Mouse (Mus musculus): ENCODE measurements around the gene Spop.

DNA sequence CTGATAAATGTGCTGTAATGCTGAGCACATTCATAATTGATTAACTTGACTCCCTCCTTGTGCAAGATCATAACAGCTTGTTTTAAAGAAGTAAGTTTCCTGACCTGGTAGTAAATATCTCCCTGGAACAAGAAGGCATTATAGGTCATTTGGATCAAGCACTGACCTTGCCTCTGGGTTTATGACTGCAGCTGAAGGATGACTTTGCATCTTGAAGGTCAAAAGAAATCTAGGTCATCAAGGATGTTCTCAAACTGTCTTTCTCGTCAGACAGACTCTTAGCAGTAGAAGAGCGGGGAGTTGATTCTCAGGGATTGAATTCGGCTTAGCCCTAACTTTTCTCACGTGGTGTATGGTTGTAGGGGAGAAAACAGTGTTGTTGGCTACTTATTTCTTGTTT, 66.8 kb downstream of the Spop start:
- TF ChIP-seq GATA1 (IDR thresholded peaks at IDR 0.05; ENCODE audit: low read length) (no peak), TAL1 (IDR thresholded peaks at IDR 0.05; ENCODE audit: low read length) (no peak)

All from erythroblast, embryonic 14.5 days (primary cell).